Mouse (Mus musculus) megakaryocyte, embryonic 14.5 days (primary cell): ENCODE measurements around the gene Cgas. TPM values are rescaled to one million over a fixed set of nuclear protein-coding genes. Genes with fewer than 3 reads are reported as not detected.

ENCODE experiments used
- H3K27me3 ChIP-seq: replicated peaks from 2 replicates; pipeline ENCODE3; 2012; ENCODE audit warnings: inconsistent platforms
- H3K36me3 ChIP-seq: replicated peaks from 2 replicates; pipeline ENCODE3; 2012; ENCODE audit warnings: low read length, inconsistent platforms, mixed read lengths
- H3K4me1 ChIP-seq: 2 replicates; pipeline ENCODE4 v1.6.1; 2012; ENCODE audit warnings: inconsistent platforms
- H3K4me3 ChIP-seq: replicated peaks from 2 replicates; pipeline ENCODE3; 2012; ENCODE audit warnings: moderate library complexity, mild to moderate bottlenecking, inconsistent platforms
- H3K9me3 ChIP-seq: 2 replicates; pipeline ENCODE4 v1.6.1; 2012; ENCODE audit warnings: inconsistent platforms
- FLI1 ChIP-seq: IDR thresholded peaks from 2 replicates; pipeline ENCODE4 v1.6.1; 2012; ENCODE audit warnings: low read length, inconsistent platforms, mixed read lengths
- GATA1 ChIP-seq: IDR thresholded peaks from 3 replicates; pipeline ENCODE4 v1.6.1; 2012; ENCODE audit warnings: mixed read lengths, low read length, inconsistent platforms, borderline replicate concordance
- polyA plus RNA-seq: library from polyadenylated mRNA; stranded (reverse); fragments of >175 nt; gene quantifications from 2 replicates; pipeline ENCODE4 v1.2.3, GENCODE M21; 2012; ENCODE audit warnings: low replicate concordance; ENCODE audit not compliant: insufficient read depth

The Cgas gene
- polyA plus RNA-seq, 1 experiment: 2.0 TPM

- peaks cover 50% of the 10 kb centered on the region for H3K36me3 ChIP-seq
- H3K9me3 ChIP-seq: no peaks in the 10 kb centered on the region
- TF ChIP-seq GATA1: no peak
- TF ChIP-seq FLI1: no peak
- H3K4me1 ChIP-seq: peaks cover 55% of the 10 kb centered on the region
- H3K4me3 ChIP-seq: peak overlapping the region; percentile 83
- no peaks in the 10 kb centered on the region for H3K27me3 ChIP-seq
Measured at GRCm38 (mm10) chr9:78451382-78451781, 8.3 kb upstream of the Cgas start.

GRCm38 (mm10) chr9:78450404-78450803 is 7.4 kb upstream of the Cgas start:
- Histone ChIP-seq H3K4me3 (no peak overlapping the region), H3K27me3 (peaks cover 4% of the 10 kb centered on the region), H3K4me1 (peaks cover 55% of the 10 kb centered on the region), H3K36me3 (peaks cover 40% of the 10 kb centered on the region), H3K9me3 (no peaks in the 10 kb centered on the region)
- TF ChIP-seq GATA1: no peak

GRCm38 (mm10) chr9:78447973-78448873 is 5.2 kb upstream of the Cgas start, which contains the start of the genes Mto1 and Gm17324:
Gene Mto1 (plus strand): TSS chr9:78448208.
Gene Gm17324 (minus strand): TSS chr9:78448786.
- peaks cover 12% of the 10 kb centered on the region for H3K27me3 ChIP-seq
- TF ChIP-seq FLI1 (no peak), GATA1 (no peak)
- peak within 1 kb of the TSS; percentile 99 for H3K4me3 ChIP-seq
- no peaks in the 10 kb centered on the region for H3K9me3 ChIP-seq
- H3K4me1 ChIP-seq: peaks cover 50% of the 10 kb centered on the region
- H3K36me3 ChIP-seq: peaks cover 20% of the 10 kb centered on the region

- peaks cover 12% of the 10 kb centered on the region for H3K27me3 ChIP-seq
- TF ChIP-seq FLI1 (no peak), GATA1 (no peak)
- H3K9me3 ChIP-seq: no peaks in the 10 kb centered on the region
- peaks cover 54% of the 10 kb centered on the region for H3K4me1 ChIP-seq
- H3K4me3 ChIP-seq: peak overlapping the region; percentile 99
- H3K36me3 ChIP-seq: peaks cover 14% of the 10 kb centered on the region
Measured at GRCm38 (mm10) chr9:78447606-78447972, 4.6 kb upstream of the Cgas start.

GRCm38 (mm10) chr9:78442237-78442578 is 829 bp downstream of the Cgas start:
- Histone ChIP-seq H3K36me3 (peaks cover 4% of the 10 kb centered on the region), H3K9me3 (no peaks in the 10 kb centered on the region), H3K4me1 (peaks cover 47% of the 10 kb centered on the region), H3K27me3 (peaks cover 12% of the 10 kb centered on the region), H3K4me3 (peak overlapping the region; percentile 96)
- TF ChIP-seq FLI1 (no peak), GATA1 (no peak)

GRCm38 (mm10) chr9:78439426-78439825 is 3.6 kb downstream of the Cgas start:
- peaks cover 3% of the 10 kb centered on the region for H3K27me3 ChIP-seq

GRCm38 (mm10) chr9:78432471-78432870 is 10.6 kb downstream of the Cgas start:
- TF ChIP-seq GATA1: no peak
- TF ChIP-seq FLI1: no peak
- Histone ChIP-seq H3K4me1 (peaks cover 26% of the 10 kb centered on the region), H3K9me3 (no peaks in the 10 kb centered on the region), H3K4me3 (no peak overlapping the region), H3K36me3 (peaks cover 48% of the 10 kb centered on the region), H3K27me3 (no peaks in the 10 kb centered on the region)

More at GRCm38 (mm10) chr9:78439426-78439825, 3.6 kb downstream of the Cgas start:
- Histone ChIP-seq H3K4me3 (no peak overlapping the region), H3K36me3 (peaks cover 25% of the 10 kb centered on the region), H3K4me1 (peaks cover 46% of the 10 kb centered on the region), H3K9me3 (no peaks in the 10 kb centered on the region)
- TF ChIP-seq GATA1 (no peak), FLI1 (no peak)

- no peak overlapping the region for H3K4me3 ChIP-seq
- no peaks in the 10 kb centered on the region for H3K9me3 ChIP-seq
- TF ChIP-seq FLI1: no peak
- H3K27me3 ChIP-seq: peaks cover 1% of the 10 kb centered on the region
- H3K4me1 ChIP-seq: peaks cover 23% of the 10 kb centered on the region
- peaks cover 37% of the 10 kb centered on the region for H3K36me3 ChIP-seq
Measured at GRCm38 (mm10) chr9:78430486-78430885, 12.6 kb downstream of the Cgas start.

GRCm38 (mm10) chr9:78429551-78429950 is 13.5 kb downstream of the Cgas start:
- TF ChIP-seq FLI1: no peak
- TF ChIP-seq GATA1: no peak
- peaks cover 4% of the 10 kb centered on the region for H3K27me3 ChIP-seq
- no peak overlapping the region for H3K4me3 ChIP-seq
- peaks cover 28% of the 10 kb centered on the region for H3K36me3 ChIP-seq
- peaks cover 23% of the 10 kb centered on the region for H3K4me1 ChIP-seq
- H3K9me3 ChIP-seq: no peaks in the 10 kb centered on the region

GRCm38 (mm10) chr9:78428870-78429432 is 14.1 kb downstream of the Cgas start:
- Histone ChIP-seq H3K9me3 (peaks cover under 1% of the 10 kb centered on the region; the same call in 1 of the 2 replicates), H3K27me3 (peaks cover 4% of the 10 kb centered on the region), H3K4me3 (no peak overlapping the region), H3K36me3 (peaks cover 24% of the 10 kb centered on the region), H3K4me1 (peaks cover 23% of the 10 kb centered on the region)
- TF ChIP-seq GATA1: no peak
- TF ChIP-seq FLI1: no peak
